ENCODE assay signal across 12 mouse cellular contexts in the genomic region with DNA sequence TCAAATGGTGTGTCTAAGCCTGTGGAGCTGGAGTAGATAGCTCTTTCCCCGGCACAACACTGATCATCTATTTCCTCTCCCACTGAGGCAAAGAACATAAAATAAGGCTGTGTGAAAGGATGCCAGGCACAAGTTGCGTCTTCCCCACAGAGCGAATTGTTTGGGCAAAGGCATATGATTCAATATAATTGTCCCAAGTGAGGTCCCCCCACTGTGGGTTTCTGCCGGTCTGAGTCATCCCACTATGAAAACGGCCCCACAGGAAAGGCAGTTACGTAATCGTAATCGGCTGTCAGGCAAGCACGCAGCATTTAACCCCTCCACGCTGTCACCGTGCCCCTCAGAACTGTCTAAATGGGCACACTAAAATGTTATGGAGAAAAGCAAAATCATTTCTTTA. TPM values are rescaled to one million over a fixed set of nuclear protein-coding genes. Genes with fewer than 3 reads are reported as not detected.
A peak's percentile ranks its signal among the peaks of the same experiment; 100 is the strongest.
DNase-seq lines count a peak whose midpoint lies in the region; ATAC-seq and TF ChIP-seq lines count a peak whose summit lies in the region.
"Had no signal": no experiment of that assay in that cellular context is flagged by ENCODE, and none has a peak within 500 bp of the region (broad histone marks: within the 10 kb centered on the region; RNA-seq: fewer than 3 reads in every experiment).

No protein-coding gene starts in this region.

- TF ChIP-seq CTCF in brain, embryonic 14.5 days (IDR thresholded peaks at IDR 0.05; ENCODE audit: borderline replicate concordance, extremely low read depth, insufficient read depth, insufficient read length) = no peak

- H3K27ac ChIP-seq in liver, embryonic 12.5 days = no peak overlapping the region
- H3K27ac ChIP-seq in liver, embryonic 15.5 days (replicated peaks) = no peak overlapping the region
- H3K27ac ChIP-seq in neural tube, embryonic 14.5 days (ENCODE audit: low read depth, low read length) = peak overlapping the region; percentile 34; the same call in 1 of the 2 replicates
- H3K27ac ChIP-seq: heart, embryonic 10.5 days; limb, embryonic 13.5 days had no signal

- H3K9me3 ChIP-seq in liver, embryonic 12.5 days (replicated peaks) = no peaks in the 10 kb centered on the region
- no peaks in the 10 kb centered on the region for H3K9me3 ChIP-seq in liver, embryonic 15.5 days (replicated peaks)
- no peaks in the 10 kb centered on the region for H3K9me3 ChIP-seq in neural tube, embryonic 14.5 days (ENCODE audit: control insufficient read depth, low read length)
- H3K9me3 ChIP-seq: heart, embryonic 10.5 days; limb, embryonic 13.5 days had no signal

- peaks cover 6% of the 10 kb centered on the region; the same call in 1 of the 2 replicates for H3K4me1 ChIP-seq in liver, embryonic 12.5 days
- no peaks in the 10 kb centered on the region for H3K4me1 ChIP-seq in liver, embryonic 15.5 days (replicated peaks)
- H3K4me1 ChIP-seq in neural tube, embryonic 14.5 days (ENCODE audit: control insufficient read depth, insufficient read depth, low read length) = peaks cover 39% of the 10 kb centered on the region

- H3K36me3 ChIP-seq in liver, embryonic 12.5 days = no peaks in the 10 kb centered on the region
- no peaks in the 10 kb centered on the region for H3K36me3 ChIP-seq in liver, embryonic 15.5 days (replicated peaks)
- H3K36me3 ChIP-seq in neural tube, embryonic 14.5 days (ENCODE audit: control insufficient read depth, insufficient read depth, low read length) = no peaks in the 10 kb centered on the region
- H3K36me3 ChIP-seq: heart, embryonic 10.5 days; limb, embryonic 13.5 days had no signal

- DNase-seq in liver = no peak
- peak; percentile 74 for DNase-seq in brain, embryonic 14.5 days (ENCODE audit: low read depth)
- DNase-seq in kidney, postnatal 10 days = no peak
- DNase-seq in kidney, adult 9 months = no peak
- DNase-seq: layer of hippocampus, adult 9-11 months; thymus, postnatal 25 days had no signal

- ATAC-seq in liver, embryonic 12.5 days = no peak
- ATAC-seq in liver, embryonic 15.5 days (ENCODE audit: insufficient read depth) = no peak
- ATAC-seq in neural tube, embryonic 14.5 days (ENCODE audit: low read depth) = peak; percentile 19; the same call in 1 of the 2 replicates
- ATAC-seq: intestine, embryonic 16.5 days had no signal

- TF ChIP-seq POLR2A in brain, embryonic 14.5 days (IDR thresholded peaks at IDR 0.05; ENCODE audit: borderline replicate concordance, extremely low read depth, insufficient read depth, insufficient read length, poor library complexity, severe bottlenecking) = no peak

- 23% methylated on average over 11 of the region's 11 CpGs for WGBS in liver, embryonic 12.5 days (ENCODE audit: insufficient replicate concordance)
- WGBS in liver, embryonic 15.5 days (ENCODE audit: insufficient replicate concordance) = 11% methylated on average over 11 of the region's 11 CpGs
- 7% methylated on average over 11 of the region's 11 CpGs for whole genome bisulfite sequencing in neural tube, embryonic 14.5 days

- H3K9ac ChIP-seq in liver, embryonic 12.5 days = no peak overlapping the region
- H3K9ac ChIP-seq in liver, embryonic 15.5 days = no peak overlapping the region
- H3K9ac ChIP-seq in neural tube, embryonic 14.5 days (replicated peaks; ENCODE audit: low read depth, low read length) = no peak overlapping the region
- H3K9ac ChIP-seq: limb, embryonic 13.5 days had no signal

- no peak overlapping the region for H3K4me3 ChIP-seq in liver, embryonic 12.5 days
- no peak overlapping the region for H3K4me3 ChIP-seq in liver, embryonic 15.5 days (replicated peaks)
- no peak overlapping the region for H3K4me3 ChIP-seq in neural tube, embryonic 14.5 days (ENCODE audit: low read depth, low read length)
- H3K4me3 ChIP-seq: heart, embryonic 10.5 days; limb, embryonic 13.5 days had no signal

- H3K4me2 ChIP-seq in liver, embryonic 12.5 days = 0 out of 2 replicates have a peak overlapping the region, but pooled peaks have one; percentile 2
- H3K4me2 ChIP-seq in liver, embryonic 15.5 days = peak overlapping the region; percentile 10; the same call in 1 of the 2 replicates
- peak overlapping the region; percentile 23; the same call in 1 of the 2 replicates for H3K4me2 ChIP-seq in neural tube, embryonic 14.5 days (ENCODE audit: low read depth, low read length)
- H3K4me2 ChIP-seq: limb, embryonic 13.5 days had no signal

- peaks cover 11% of the 10 kb centered on the region; the same call in 1 of the 2 replicates for H3K27me3 ChIP-seq in liver, embryonic 12.5 days (replicated peaks)
- no peaks in the 10 kb centered on the region; the same call in 1 of the 2 replicates for H3K27me3 ChIP-seq in liver, embryonic 15.5 days
- peaks cover 14% of the 10 kb centered on the region for H3K27me3 ChIP-seq in neural tube, embryonic 14.5 days (ENCODE audit: control insufficient read depth, insufficient read depth, low read length)

RNA-seq across cellular contexts. Expression of gene Cdca7l, which starts 6.0 kb away (rescaled TPM):
- polyA plus RNA-seq in liver, embryonic 12.5 days (2016; fragmentation: Nextera tagmentation; extraction: Ambion mirVana) = 34.8 and 35.2 TPM in 2 replicates
- 5.6 and 6.9 TPM in 2 replicates for polyA plus RNA-seq in brain, embryonic 14.5 days (2012; rRNA removed)
- 14.8 and 15.6 TPM in 2 replicates for polyA plus RNA-seq in liver, embryonic 15.5 days (2015; fragmentation: Nextera tagmentation; extraction: Ambion mirVana)
- 2.4 and 3.9 TPM in 2 replicates for polyA plus RNA-seq in neural tube, embryonic 14.5 days (2014; fragmentation: Nextera tagmentation; extraction: Ambion mirVana)
